Mouse (Mus musculus): ENCODE data around the gene Nenf. TPM values are rescaled to one million over a fixed set of nuclear protein-coding genes. Genes with fewer than 3 reads are reported as not detected.

The Nenf gene
- polyA plus RNA-seq, 1 experiment from 2014 or later = 83.3 TPM

DNA sequence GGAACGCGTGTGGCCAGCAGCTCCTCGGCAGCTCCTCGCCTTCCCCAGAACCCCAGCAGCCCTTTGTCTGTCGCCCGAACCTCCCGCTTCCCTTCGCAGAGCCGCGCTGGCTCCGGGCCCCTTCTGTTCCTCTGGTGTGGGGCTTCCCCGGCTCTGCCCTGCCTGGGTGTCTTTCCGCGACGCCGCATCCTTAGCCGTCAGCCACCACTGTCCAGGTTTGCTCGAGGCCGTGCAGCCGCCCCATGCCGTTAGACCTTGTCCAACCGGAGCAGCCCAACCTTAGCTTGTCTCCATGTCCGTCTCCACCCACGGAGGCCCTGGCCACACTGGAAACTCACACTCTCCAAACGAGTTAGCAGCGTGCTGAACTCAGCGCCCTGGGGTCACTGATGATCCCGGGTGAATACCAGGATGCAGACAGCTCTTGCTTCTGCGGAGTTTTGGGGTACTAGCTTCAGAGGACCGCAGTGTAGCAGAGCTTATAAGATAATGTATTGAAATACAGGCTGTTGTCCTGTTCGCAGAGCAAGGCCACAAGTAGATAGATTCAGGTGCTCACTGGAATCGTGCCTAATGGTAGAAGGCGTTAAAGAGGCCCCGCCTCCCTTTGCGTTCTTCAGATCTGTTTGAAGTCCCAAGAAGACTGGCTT lies 8.4 kb upstream of the Nenf start:
- Histone ChIP-seq H3K27ac (ENCODE audit: low read length) (peak overlapping the region; percentile 75), H3K27me3 (replicated peaks; ENCODE audit: control insufficient read depth, insufficient read depth, low read length) (no peaks in the 10 kb centered on the region), H3K36me3 (ENCODE audit: control insufficient read depth, insufficient read depth, low read length) (peaks cover under 1% of the 10 kb centered on the region; the same call in 1 of the 2 replicates), H3K9ac (ENCODE audit: low read depth, low read length) (peak overlapping the region; percentile 88), H3K9me3 (ENCODE audit: control insufficient read depth, low read length) (no peaks in the 10 kb centered on the region), H3K4me2 (ENCODE audit: low read depth, low read length) (peak overlapping the region; percentile 95), H3K4me1 (ENCODE audit: control insufficient read depth, insufficient read depth, low read length) (peaks cover 24% of the 10 kb centered on the region), H3K4me3 (ENCODE audit: low read length) (peak overlapping the region; percentile 92)
- ATAC-seq = peak; percentile 74
- WGBS = under 1% methylated on average over 35 of the region's 35 CpGs

DNA sequence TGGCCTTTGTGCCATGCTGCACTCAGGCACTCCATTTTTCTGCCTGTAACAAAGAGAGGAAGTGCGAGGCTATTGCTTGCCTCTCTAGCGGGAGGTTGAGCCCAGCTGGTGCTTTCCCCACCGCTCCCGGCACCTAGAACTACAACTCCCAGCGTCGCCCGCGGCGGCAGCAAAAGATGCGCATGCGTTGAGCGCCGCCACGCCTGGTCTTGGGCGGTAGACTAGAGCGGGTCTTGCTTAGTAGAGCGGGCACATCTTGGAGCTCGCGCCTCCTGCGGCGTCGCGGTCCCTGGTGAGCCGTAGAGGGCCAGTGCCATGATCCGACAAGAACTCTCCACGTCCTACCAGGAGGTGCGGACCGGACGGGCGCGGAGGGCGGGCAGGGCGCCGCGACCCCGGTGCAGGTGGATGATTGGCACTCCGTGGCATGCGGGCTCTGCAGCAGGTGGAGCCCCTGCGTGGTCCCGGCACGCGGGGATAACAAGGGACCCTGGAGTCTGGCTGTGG lies 7.8 kb upstream of the Nenf start, which contains the start of gene Tmem206:
Tmem206 (plus strand) TSS at position 187 of the 507 bp plus-strand sequence.
- Histone ChIP-seq H3K4me1 (ENCODE audit: control insufficient read depth, insufficient read depth, low read length) (peaks cover 24% of the 10 kb centered on the region), H3K9me3 (ENCODE audit: control insufficient read depth, low read length) (no peaks in the 10 kb centered on the region), H3K9ac (ENCODE audit: low read depth, low read length) (peak within 1 kb of the TSS; percentile 88), H3K27ac (ENCODE audit: low read length) (peak within 1 kb of the TSS; percentile 75), H3K27me3 (replicated peaks; ENCODE audit: control insufficient read depth, insufficient read depth, low read length) (no peaks in the 10 kb centered on the region), H3K4me3 (ENCODE audit: low read length) (peak within 1 kb of the TSS; percentile 92), H3K4me2 (ENCODE audit: low read depth, low read length) (peak within 1 kb of the TSS; percentile 95), H3K36me3 (ENCODE audit: control insufficient read depth, insufficient read depth, low read length) (no peaks in the 10 kb centered on the region)
- peak; percentile 94 for ATAC-seq
- WGBS = under 1% methylated on average over 42 of the region's 42 CpGs

DNA sequence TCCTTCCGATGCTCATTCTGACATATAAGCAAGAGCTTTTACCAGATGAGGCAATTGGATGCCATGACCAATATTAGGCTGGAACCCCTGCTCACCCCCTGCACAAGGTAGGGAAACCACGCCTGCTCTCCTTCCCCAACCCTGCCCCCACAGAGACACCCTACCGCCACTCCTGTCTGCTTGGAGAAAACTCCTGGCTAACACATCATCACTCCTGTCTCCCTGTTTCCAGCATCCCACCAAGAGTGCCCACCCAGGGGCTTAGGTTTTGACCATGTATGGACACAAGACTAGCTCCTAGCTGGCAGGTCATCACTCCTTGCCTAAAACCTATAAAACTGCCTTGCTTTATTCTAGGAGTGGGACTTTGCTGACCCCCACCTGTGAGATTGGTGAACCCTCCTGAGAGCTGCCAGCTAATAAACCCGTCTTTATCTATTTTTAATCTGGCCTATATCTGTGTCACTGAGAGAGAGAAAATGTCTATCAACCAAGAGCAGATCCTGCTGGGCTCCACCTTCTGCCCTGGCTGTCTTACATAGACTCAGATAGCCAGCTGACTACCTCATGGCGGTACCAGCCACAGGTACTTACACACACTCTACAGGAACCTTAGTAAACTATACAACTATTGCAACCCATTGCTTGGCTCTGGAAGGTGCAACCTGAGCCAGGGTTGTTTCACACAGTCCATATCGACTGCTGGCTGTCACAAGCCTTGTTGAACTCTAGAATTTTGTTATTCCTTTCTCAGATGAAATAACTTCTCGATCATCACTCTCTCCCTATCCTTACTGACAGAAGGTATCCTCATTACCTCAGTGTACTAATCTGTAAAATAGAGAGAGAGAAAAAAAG lies 7.0 kb upstream of the Nenf start:
- H3K9ac ChIP-seq (ENCODE audit: low read depth, low read length) = no peak overlapping the region
- no peak for ATAC-seq
- H3K4me2 ChIP-seq (ENCODE audit: low read depth, low read length) = peak overlapping the region; percentile 95; the same call in 1 of the 2 replicates

DNA sequence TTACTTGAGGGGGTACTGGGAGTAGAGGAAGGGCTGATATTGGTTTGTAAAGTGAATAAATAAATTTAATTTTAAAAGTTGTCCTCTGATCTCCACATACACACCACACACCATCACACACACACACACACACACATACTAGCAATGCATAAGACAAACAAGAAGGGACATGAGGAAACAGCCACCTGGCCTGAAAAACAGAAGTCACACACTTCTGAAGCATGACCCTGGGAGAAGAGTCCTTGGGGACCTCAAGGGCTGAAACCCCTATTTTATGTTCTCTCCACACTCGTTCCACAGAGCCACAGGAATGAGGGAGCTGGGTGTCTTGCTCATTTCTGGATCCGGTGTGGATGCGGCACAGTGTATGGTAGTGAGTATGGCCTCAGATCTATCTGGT lies 5.4 kb upstream of the Nenf start:
- H3K4me2 ChIP-seq (ENCODE audit: low read depth, low read length) = no peak overlapping the region
- 86% methylated on average over 3 of the region's 3 CpGs for WGBS

More for the DNA sequence above, 7.0 kb upstream of the Nenf start:
- Histone ChIP-seq H3K36me3 (ENCODE audit: control insufficient read depth, insufficient read depth, low read length) (no peaks in the 10 kb centered on the region), H3K4me3 (ENCODE audit: low read length) (peak overlapping the region; percentile 92), H3K27ac (ENCODE audit: low read length) (no peak overlapping the region), H3K27me3 (replicated peaks; ENCODE audit: control insufficient read depth, insufficient read depth, low read length) (no peaks in the 10 kb centered on the region), H3K4me1 (ENCODE audit: control insufficient read depth, insufficient read depth, low read length) (peaks cover 24% of the 10 kb centered on the region), H3K9me3 (ENCODE audit: control insufficient read depth, low read length) (no peaks in the 10 kb centered on the region)
- 82% methylated on average over 7 of the region's 7 CpGs for whole genome bisulfite sequencing

DNA sequence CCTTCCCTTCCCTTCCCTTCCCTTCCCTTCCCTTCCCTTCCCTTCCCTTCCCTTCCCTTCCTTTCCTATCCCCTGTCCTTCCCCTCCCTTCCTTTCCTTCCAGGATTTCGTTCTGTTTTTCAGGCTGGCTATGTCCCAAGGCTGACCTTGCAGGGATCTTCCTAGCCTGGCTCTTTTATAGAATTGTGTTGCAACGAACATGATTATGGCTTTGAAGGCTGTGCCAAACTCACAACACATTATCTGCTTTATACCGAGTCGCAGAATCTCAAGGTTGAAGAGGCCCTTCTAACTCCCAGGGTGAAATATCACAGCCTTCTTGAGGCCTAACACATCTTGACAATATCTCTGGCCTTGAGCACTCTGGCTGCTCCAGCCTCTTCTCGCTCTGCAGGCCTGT lies 692 bp upstream of the Nenf start:
- no peak for ATAC-seq
- Histone ChIP-seq H3K27ac (ENCODE audit: low read length) (peak overlapping the region; percentile 43; the same call in 1 of the 2 replicates), H3K4me2 (ENCODE audit: low read depth, low read length) (no peak overlapping the region), H3K9me3 (ENCODE audit: control insufficient read depth, low read length) (no peaks in the 10 kb centered on the region), H3K4me1 (ENCODE audit: control insufficient read depth, insufficient read depth, low read length) (peaks cover 3% of the 10 kb centered on the region; the same call in 1 of the 2 replicates), H3K36me3 (ENCODE audit: control insufficient read depth, insufficient read depth, low read length) (no peaks in the 10 kb centered on the region), H3K27me3 (replicated peaks; ENCODE audit: control insufficient read depth, insufficient read depth, low read length) (no peaks in the 10 kb centered on the region), H3K4me3 (ENCODE audit: low read length) (no peak overlapping the region), H3K9ac (ENCODE audit: low read depth, low read length) (no peak overlapping the region)
- WGBS = 45% methylated on average over 5 of the region's 5 CpGs

More for the DNA sequence above, 5.4 kb upstream of the Nenf start:
- no peak overlapping the region for H3K9ac ChIP-seq (ENCODE audit: low read depth, low read length)
- no peaks in the 10 kb centered on the region for H3K27me3 ChIP-seq (replicated peaks; ENCODE audit: control insufficient read depth, insufficient read depth, low read length)
- H3K36me3 ChIP-seq (ENCODE audit: control insufficient read depth, insufficient read depth, low read length) = no peaks in the 10 kb centered on the region
- H3K27ac ChIP-seq (ENCODE audit: low read length) = no peak overlapping the region
- no peak for ATAC-seq
- H3K4me1 ChIP-seq (ENCODE audit: control insufficient read depth, insufficient read depth, low read length) = peaks cover 23% of the 10 kb centered on the region
- H3K4me3 ChIP-seq (ENCODE audit: low read length) = no peak overlapping the region
- H3K9me3 ChIP-seq (ENCODE audit: control insufficient read depth, low read length) = no peaks in the 10 kb centered on the region

DNA sequence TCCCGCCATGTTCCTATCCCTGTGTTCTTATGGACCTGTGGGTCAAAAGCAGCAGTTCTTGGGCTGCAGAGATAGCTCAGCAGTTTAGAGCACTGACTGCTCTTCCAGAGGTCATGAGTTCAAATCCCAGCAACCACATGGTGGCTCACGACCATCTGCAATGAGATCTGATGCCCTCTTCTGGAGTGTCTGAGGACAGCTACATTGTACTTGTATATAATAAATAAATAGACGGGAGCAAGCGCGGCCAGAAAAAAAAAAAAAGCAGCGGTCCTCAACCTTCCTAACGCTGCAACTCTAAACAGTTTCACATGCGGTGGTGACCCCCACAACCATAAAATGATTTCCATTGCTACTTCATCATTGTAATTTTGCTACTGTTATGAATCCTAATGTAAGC lies 1.2 kb downstream of the Nenf start:
- no peaks in the 10 kb centered on the region for H3K9me3 ChIP-seq (ENCODE audit: control insufficient read depth, low read length)
- H3K27ac ChIP-seq (ENCODE audit: low read length) = no peak overlapping the region
- H3K9ac ChIP-seq (ENCODE audit: low read depth, low read length) = peak overlapping the region; percentile 91; the same call in 1 of the 2 replicates
- H3K36me3 ChIP-seq (ENCODE audit: control insufficient read depth, insufficient read depth, low read length) = no peaks in the 10 kb centered on the region
- H3K27me3 ChIP-seq (replicated peaks; ENCODE audit: control insufficient read depth, insufficient read depth, low read length) = no peaks in the 10 kb centered on the region
- H3K4me1 ChIP-seq (ENCODE audit: control insufficient read depth, insufficient read depth, low read length) = peaks cover 9% of the 10 kb centered on the region
- peak overlapping the region; percentile 77 for H3K4me3 ChIP-seq (ENCODE audit: low read length)
- H3K4me2 ChIP-seq (ENCODE audit: low read depth, low read length) = peak overlapping the region; percentile 60
- 78% methylated on average over 8 of the region's 8 CpGs for WGBS
- ATAC-seq = no peak

DNA sequence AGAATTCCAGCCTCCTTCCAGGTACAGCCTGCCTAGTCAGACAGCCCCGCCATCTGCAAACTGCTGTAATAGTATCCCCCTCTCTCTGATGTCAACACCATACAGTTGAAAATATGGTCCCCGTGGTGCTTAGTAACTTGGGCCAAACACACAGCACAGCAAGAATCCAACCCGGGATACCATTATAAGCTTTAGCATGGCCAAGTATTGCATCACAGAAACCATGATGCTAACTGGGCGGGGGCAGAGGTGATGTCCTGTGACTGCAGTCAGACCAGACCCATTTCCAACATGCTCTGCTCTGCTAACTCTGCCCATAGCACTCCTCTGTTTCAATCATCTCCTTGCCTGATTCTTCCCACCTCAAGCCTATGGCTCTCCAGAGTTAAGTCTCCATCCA lies 4.1 kb downstream of the Nenf start:
- H3K4me1 ChIP-seq (ENCODE audit: control insufficient read depth, insufficient read depth, low read length) = peaks cover 7% of the 10 kb centered on the region
- H3K4me3 ChIP-seq (ENCODE audit: low read length) = no peak overlapping the region
- no peaks in the 10 kb centered on the region for H3K9me3 ChIP-seq (ENCODE audit: control insufficient read depth, low read length)
- no peaks in the 10 kb centered on the region for H3K36me3 ChIP-seq (ENCODE audit: control insufficient read depth, insufficient read depth, low read length)
- ATAC-seq = no peak
- no peak overlapping the region for H3K4me2 ChIP-seq (ENCODE audit: low read depth, low read length)
- WGBS = 68% methylated on average over 4 of the region's 4 CpGs
- no peaks in the 10 kb centered on the region for H3K27me3 ChIP-seq (replicated peaks; ENCODE audit: control insufficient read depth, insufficient read depth, low read length)
- H3K9ac ChIP-seq (ENCODE audit: low read depth, low read length) = no peak overlapping the region
- no peak overlapping the region for H3K27ac ChIP-seq (ENCODE audit: low read length)

DNA sequence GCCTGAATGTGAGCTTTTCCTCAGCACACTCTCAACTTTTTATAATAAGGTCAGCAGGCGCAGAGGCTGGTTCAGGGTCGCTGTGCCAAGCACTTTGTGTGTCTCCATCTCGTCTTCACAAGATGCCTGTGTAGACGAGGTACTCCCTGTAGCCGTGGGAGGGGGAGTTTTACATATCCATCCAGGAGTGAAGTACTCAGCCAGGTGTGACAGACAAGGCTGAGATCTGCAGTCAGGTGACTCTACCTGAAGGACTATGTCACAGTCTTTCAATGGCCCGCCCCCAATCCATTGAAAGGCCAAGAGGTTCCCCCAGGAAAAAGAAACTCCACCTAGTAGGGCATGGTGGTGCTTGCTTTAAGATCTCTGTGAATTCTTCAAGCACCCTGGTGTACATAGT lies 4.8 kb downstream of the Nenf start:
- ATAC-seq = peak; percentile 4; the same call in 1 of the 2 replicates
- Histone ChIP-seq H3K9ac (ENCODE audit: low read depth, low read length) (peak overlapping the region; percentile 76), H3K27ac (ENCODE audit: low read length) (peak overlapping the region; percentile 75), H3K27me3 (replicated peaks; ENCODE audit: control insufficient read depth, insufficient read depth, low read length) (no peaks in the 10 kb centered on the region), H3K9me3 (ENCODE audit: control insufficient read depth, low read length) (no peaks in the 10 kb centered on the region), H3K4me2 (ENCODE audit: low read depth, low read length) (peak overlapping the region; percentile 65), H3K4me1 (ENCODE audit: control insufficient read depth, insufficient read depth, low read length) (peaks cover 7% of the 10 kb centered on the region), H3K36me3 (ENCODE audit: control insufficient read depth, insufficient read depth, low read length) (no peaks in the 10 kb centered on the region), H3K4me3 (ENCODE audit: low read length) (peak overlapping the region; percentile 72)
- 67% methylated on average over 6 of the region's 6 CpGs for WGBS

DNA sequence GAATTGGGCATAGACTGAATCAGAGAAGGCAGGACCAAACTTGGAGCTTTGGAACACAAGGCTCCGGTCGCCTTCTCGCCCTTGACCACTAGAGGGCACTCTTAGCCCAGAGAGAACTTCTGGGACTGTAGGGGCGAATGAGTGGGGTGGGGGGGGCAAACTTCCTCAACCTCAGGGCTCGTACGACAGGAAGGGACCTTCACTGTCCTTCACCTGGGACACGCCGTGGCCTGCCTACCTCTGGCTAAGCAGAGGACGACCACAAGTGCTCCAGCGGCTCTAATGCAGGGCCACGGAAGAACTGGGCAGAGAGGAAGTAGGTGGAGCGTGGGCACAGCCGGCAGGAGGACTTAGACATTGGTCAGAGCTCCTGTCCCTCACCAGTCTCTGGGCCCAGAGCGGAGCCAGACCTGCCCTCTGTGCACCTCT lies 5.5 kb downstream of the Nenf start:
- H3K4me3 ChIP-seq (ENCODE audit: low read length) = peak overlapping the region; percentile 72
- peak; percentile 95 for ATAC-seq
- no peaks in the 10 kb centered on the region for H3K9me3 ChIP-seq (ENCODE audit: control insufficient read depth, low read length)
- under 1% methylated on average over 14 of the region's 14 CpGs for WGBS
- H3K27ac ChIP-seq (ENCODE audit: low read length) = peak overlapping the region; percentile 75
- H3K4me1 ChIP-seq (ENCODE audit: control insufficient read depth, insufficient read depth, low read length) = peaks cover 7% of the 10 kb centered on the region
- peak overlapping the region; percentile 76 for H3K9ac ChIP-seq (ENCODE audit: low read depth, low read length)
- no peaks in the 10 kb centered on the region for H3K27me3 ChIP-seq (replicated peaks; ENCODE audit: control insufficient read depth, insufficient read depth, low read length)
- H3K4me2 ChIP-seq (ENCODE audit: low read depth, low read length) = peak overlapping the region; percentile 65
- no peaks in the 10 kb centered on the region for H3K36me3 ChIP-seq (ENCODE audit: control insufficient read depth, insufficient read depth, low read length)

All from intestine, embryonic 16.5 days (tissue).